24 mouse cellular contexts compared by ENCODE assay signal in genomic region chr17:31224591-31224990, GRCm38 (mm10). TPM values are rescaled to one million over a fixed set of nuclear protein-coding genes. Genes with fewer than 3 reads are reported as not detected.
DNase-seq lines count a peak whose midpoint lies in the region; ATAC-seq lines count a peak whose summit lies in the region.
"Had no signal": no experiment of that assay in that cellular context is flagged by ENCODE, and none has a peak within 500 bp of the region (broad histone marks: within the 10 kb centered on the region; RNA-seq: fewer than 3 reads in every experiment).

No protein-coding gene starts in this region.

- no peaks in the 10 kb centered on the region for H3K9me3 ChIP-seq in heart, embryonic 16.5 days (replicated peaks; ENCODE audit: control insufficient read depth, low read length)
- H3K9me3 ChIP-seq: forebrain, embryonic 12.5 days; hindbrain, embryonic 12.5 days; limb, embryonic 12.5 days; midbrain, embryonic 10.5 days; neural tube, embryonic 12.5 days had no signal

- no peak overlapping the region for H3K4me2 ChIP-seq in heart, embryonic 16.5 days (ENCODE audit: low read depth, low read length)
- H3K4me2 ChIP-seq: forebrain, embryonic 12.5 days; hindbrain, embryonic 12.5 days; limb, embryonic 12.5 days; neural tube, embryonic 12.5 days had no signal

- no peaks in the 10 kb centered on the region for H3K27me3 ChIP-seq in heart, embryonic 16.5 days (ENCODE audit: control insufficient read depth, insufficient read depth, low read length)
- H3K27me3 ChIP-seq: forebrain, embryonic 12.5 days; hindbrain, embryonic 12.5 days; neural tube, embryonic 12.5 days had no signal

- peaks cover 2% of the 10 kb centered on the region; the same call in 1 of the 2 replicates for H3K4me1 ChIP-seq in heart, embryonic 16.5 days (ENCODE audit: control insufficient read depth, insufficient read depth, low read length)
- H3K4me1 ChIP-seq: forebrain, embryonic 12.5 days; hindbrain, embryonic 12.5 days; midbrain, embryonic 10.5 days; neural tube, embryonic 12.5 days had no signal

- WGBS in heart, embryonic 16.5 days = 71% methylated on average over 8 of the region's 8 CpGs

- H3K36me3 ChIP-seq in heart, embryonic 16.5 days (ENCODE audit: control insufficient read depth, insufficient read depth) = no peaks in the 10 kb centered on the region
- H3K36me3 ChIP-seq: forebrain, embryonic 12.5 days; hindbrain, embryonic 12.5 days; limb, embryonic 12.5 days; midbrain, embryonic 10.5 days; neural tube, embryonic 12.5 days had no signal

- no peak for ATAC-seq in heart, embryonic 16.5 days (replicated peaks; ENCODE audit: extremely low read depth, insufficient read depth, low FRiP score)
- peak; percentile 37; the same call in 1 of the 2 replicates for ATAC-seq in megakaryocyte, adult 5-6 weeks (ENCODE audit: poor library complexity, severe bottlenecking)

- H3K4me3 ChIP-seq in heart, embryonic 16.5 days (ENCODE audit: low read length) = no peak overlapping the region
- H3K4me3 ChIP-seq: forebrain, embryonic 12.5 days; hindbrain, embryonic 12.5 days; limb, embryonic 12.5 days; midbrain, embryonic 10.5 days; neural tube, embryonic 12.5 days had no signal

- DNase-seq in heart, postnatal 4 days = no peak
- DNase-seq in CD4-positive, CD25-positive, alpha-beta regulatory T cell, adult 2 months (ENCODE audit: low read depth, low spot score) = peak; percentile 48
- DNase-seq in thymus, postnatal 25 days = peak; percentile 51
- DNase-seq in testis, postnatal 10 days (ENCODE audit: low spot score) = no peak
- no peak for DNase-seq in frontal cortex, postnatal 14 days (ENCODE audit: low spot score in 2 of 2)
- DNase-seq in gastrocnemius, adult 18-20 months (ENCODE audit: low spot score) = no peak
- DNase-seq: adrenal gland, adult 8-10 months; cerebellum, adult 9-11 months; gastrocnemius, postnatal 10 days; lung, adult 18-20 months had no signal

- peak overlapping the region; percentile 18; the same call in 1 of the 2 replicates for H3K27ac ChIP-seq in heart, embryonic 16.5 days (ENCODE audit: low read length)
- H3K27ac ChIP-seq: forebrain, embryonic 12.5 days; hindbrain, embryonic 12.5 days; limb, embryonic 12.5 days; midbrain, embryonic 10.5 days; neural tube, embryonic 12.5 days had no signal

- H3K9ac ChIP-seq in heart, embryonic 16.5 days (ENCODE audit: low read length) = no peak overlapping the region
- H3K9ac ChIP-seq: forebrain, embryonic 12.5 days; hindbrain, embryonic 12.5 days; limb, embryonic 12.5 days; neural tube, embryonic 12.5 days had no signal

RNA-seq across cellular contexts. Expression of gene Ubash3a, which starts 16.9 kb away (rescaled TPM):
- 3.8 and 8.3 TPM in 2 replicates for polyA plus RNA-seq in heart, embryonic 16.5 days (2015; fragmentation: Nextera tagmentation; extraction: Ambion mirVana)
- total RNA-seq in heart, postnatal 4 days (2021) = under 1 TPM; 0.12 to 0.23 TPM
- total RNA-seq in megakaryocyte, adult 5-6 weeks (2015) = 2.6 and 6.2 TPM in 2 replicates
- 3.9 and 5.0 TPM in 2 replicates for total RNA-seq in megakaryocyte, adult 5-6 weeks (2017)
- total RNA-seq in gastrocnemius, adult 18-20 months (2021) = not detected
- total RNA-seq: gastrocnemius, postnatal 10 days had no signal
- polyA plus RNA-seq: cortical plate, adult 2 months; hindbrain, embryonic 12.5 days had no signal

RNA-seq across cellular contexts. Expression of gene Tmprss3, which starts 25.8 kb away (rescaled TPM):
- polyA plus RNA-seq in heart, embryonic 16.5 days (2015; fragmentation: Nextera tagmentation; extraction: Ambion mirVana) = not detected in 2 replicates
- not detected for total RNA-seq in heart, postnatal 4 days (2021)
- 0.23 and 0.56 TPM in 2 replicates for total RNA-seq in megakaryocyte, adult 5-6 weeks (2015)
- total RNA-seq in megakaryocyte, adult 5-6 weeks (2017) = 0.16 and 0.26 TPM in 2 replicates
- total RNA-seq in gastrocnemius, adult 18-20 months (2021) = not detected
- total RNA-seq: adrenal gland, adult 8-10 months; heart, adult 8-10 months had no signal
- polyA plus RNA-seq: embryonic facial prominence, embryonic 11.5 days; forebrain, embryonic 12.5 days; heart, postnatal 0 days; kidney, embryonic 14.5 days; limb, embryonic 12.5 days; midbrain, embryonic 10.5 days; neural tube, embryonic 12.5 days; small intestine, adult 2 months had no signal

RNA-seq across cellular contexts. Expression of gene Rsph1, which starts 52.6 kb away (rescaled TPM):
- polyA plus RNA-seq in heart, embryonic 16.5 days (2015; fragmentation: Nextera tagmentation; extraction: Ambion mirVana) = 3.5 and 4.0 TPM in 2 replicates
- 1 to 10 TPM; 1.7 to 2.4 TPM for total RNA-seq in heart, postnatal 4 days (2021)
- 0.36 TPM in 2 replicates for total RNA-seq in megakaryocyte, adult 5-6 weeks (2015)
- 0.66 and 1.1 TPM in 2 replicates for total RNA-seq in megakaryocyte, adult 5-6 weeks (2017)
- total RNA-seq in gastrocnemius, adult 18-20 months (2021) = 10 to 100 TPM in 1 of 2 experiments, 1 to 10 TPM in 1; 2.4 to 11.6 TPM

RNA-seq across cellular contexts. Expression of gene Tff1, which starts 59.5 kb away (rescaled TPM):
- polyA plus RNA-seq in heart, embryonic 16.5 days (2015; fragmentation: Nextera tagmentation; extraction: Ambion mirVana) = not detected in 2 replicates
- total RNA-seq in heart, postnatal 4 days (2021) = not detected
- total RNA-seq in megakaryocyte, adult 5-6 weeks (2015) = not detected in 2 replicates
- not detected in 2 replicates for total RNA-seq in megakaryocyte, adult 5-6 weeks (2017)
- total RNA-seq in gastrocnemius, adult 18-20 months (2021) = not detected
- total RNA-seq: adrenal gland, adult 8-10 months; gastrocnemius, postnatal 10 days; heart, adult 8-10 months; layer of hippocampus, postnatal 14 days had no signal
- polyA plus RNA-seq: cortical plate, adult 2 months; embryonic facial prominence, embryonic 11.5 days; forebrain, embryonic 12.5 days; heart, postnatal 0 days; hindbrain, embryonic 12.5 days; kidney, embryonic 14.5 days; limb, embryonic 12.5 days; midbrain, embryonic 10.5 days; neural tube, embryonic 12.5 days had no signal

Comparison
In these comparisons a context has a peak if more than half of its experiments do, and no peak if none do; other contexts are left out.
1. DNase-seq: peak in CD4-positive, CD25-positive, alpha-beta regulatory T cell, adult 2 months (single experiment) and thymus, postnatal 25 days (single experiment); none in heart, postnatal 4 days (single experiment), testis, postnatal 10 days (single experiment), frontal cortex, postnatal 14 days (0 of 2) and gastrocnemius, adult 18-20 months (single experiment).